Mouse (Mus musculus) forebrain, postnatal 0 days (tissue): ENCODE measurements around the gene Myo15b. TPM values are rescaled to one million over a fixed set of nuclear protein-coding genes. Genes with fewer than 3 reads are reported as not detected.

Source experiments
- ATAC-seq: fragments of 200-750 bp; cut with Nextera tagmentation; 2 replicates; pipeline ENCODE4 v1.8.0; 2017; ENCODE audit warnings: mild to moderate bottlenecking, moderate library complexity
- DNase-seq: peaks from one replicate; pipeline ENCODE4 v3.0.0-alpha.2; 2015
- H3K27ac ChIP-seq: fragments of 300-500 bp; sonication (generic); 2 replicates; pipeline ENCODE4 v1.5.1; 2014; ENCODE audit warnings: low read depth, mild to moderate bottlenecking, antibody characterized with exemption, low read length, moderate library complexity, mixed read lengths
- H3K27me3 ChIP-seq: fragments of 300-500 bp; sonication (generic); 2 replicates; pipeline ENCODE4 v1.6.1; 2014; ENCODE audit warnings: mild to moderate bottlenecking, low read length, mixed read lengths; ENCODE audit not compliant: insufficient read depth
- H3K36me3 ChIP-seq: fragments of 300-500 bp; sonication (generic); 2 replicates; pipeline ENCODE4 v1.6.1; 2014; ENCODE audit warnings: mild to moderate bottlenecking, moderate library complexity; ENCODE audit not compliant: insufficient read depth
- H3K4me1 ChIP-seq: fragments of 300-500 bp; sonication (generic); 2 replicates; pipeline ENCODE4 v1.6.1; 2014; ENCODE audit warnings: antibody characterized with exemption; ENCODE audit not compliant: insufficient read depth
- H3K4me2 ChIP-seq: fragments of 300-500 bp; sonication (generic); 2 replicates; pipeline ENCODE4 v1.6.1; 2014; ENCODE audit warnings: low read depth, mild to moderate bottlenecking, moderate library complexity
- H3K4me3 ChIP-seq: fragments of 300-500 bp; sonication (generic); 2 replicates; pipeline ENCODE4 v1.5.1; 2014; ENCODE audit warnings: low read depth, low read length, mixed read lengths
- H3K9ac ChIP-seq: fragments of 300-500 bp; sonication (generic); 2 replicates; pipeline ENCODE4 v1.6.1; 2014; ENCODE audit warnings: mild to moderate bottlenecking
- H3K9me3 ChIP-seq: fragments of 300-500 bp; sonication (generic); 2 replicates; pipeline ENCODE4 v1.6.1; 2016; ENCODE audit warnings: low read length
- CTCF ChIP-seq: sonication (generic); IDR thresholded peaks from 2 replicates; pipeline ENCODE4 v1.5.1; 2016; ENCODE audit warnings: antibody characterized with exemption, control low read depth, low read depth
- WGBS: fragments of 180-500 bp; shearing (Covaris S2); extraction: QIAGEN DNeasy Blood & Tissue Kit; methylation state at CpG from one replicate; pipeline ENCODE4 v1.1.7; 2014; 5-methylcytosine and 5-hydroxymethylcytosine counted together
- polyA plus RNA-seq: library from polyadenylated mRNA; unstranded; fragments of >200 nt; fragmentation: Nextera tagmentation; extraction: Ambion mirVana; gene quantifications from 2 replicates; pipeline ENCODE4 v1.2.1, GENCODE M21; 2015
- total RNA-seq: library from RNA; depleted of rRNA; stranded (reverse); fragments of >200 nt; gene quantifications from 2 replicates; pipeline ENCODE4 v1.2.3, GENCODE M21; 2014

Myo15b gene
- total and polyA plus RNA-seq, 2 experiments from 2014 or later: 0.01 TPM; not detected in 1

- H3K4me2 ChIP-seq: no peak overlapping the region
- no peaks in the 10 kb centered on the region for H3K9me3 ChIP-seq
- WGBS: 91% methylated on average over 9 of the region's 9 CpGs
- H3K36me3 ChIP-seq: no peaks in the 10 kb centered on the region
- no peak overlapping the region for H3K4me3 ChIP-seq
- no peak for TF ChIP-seq CTCF
- DNase-seq (no peak), ATAC-seq (no peak)
- H3K27ac ChIP-seq: no peak overlapping the region
- H3K4me1 ChIP-seq: no peaks in the 10 kb centered on the region
- H3K27me3 ChIP-seq: no peaks in the 10 kb centered on the region
- no peak overlapping the region for H3K9ac ChIP-seq
Observed at GRCm38 (mm10) chr11:115901338-115902161, 43.3 kb downstream of the Myo15b start.

- no peaks in the 10 kb centered on the region for H3K27me3 ChIP-seq
- H3K27ac ChIP-seq: no peak overlapping the region
- no peaks in the 10 kb centered on the region for H3K4me1 ChIP-seq
- WGBS: 84% methylated on average over 5 of the region's 5 CpGs
- H3K36me3 ChIP-seq: no peaks in the 10 kb centered on the region
- H3K9me3 ChIP-seq: no peaks in the 10 kb centered on the region
- no peak for DNase-seq
- H3K4me2 ChIP-seq: no peak overlapping the region
- no peak overlapping the region for H3K9ac ChIP-seq
- no peak overlapping the region for H3K4me3 ChIP-seq
- no peak for ATAC-seq
- no peak for TF ChIP-seq CTCF
Observed at GRCm38 (mm10) chr11:115902177-115902576, 44.0 kb downstream of the Myo15b start.

GRCm38 (mm10) chr11:115902831-115903230, 44.6 kb downstream of the Myo15b start:
- Histone ChIP-seq H3K27ac (no peak overlapping the region), H3K4me3 (no peak overlapping the region), H3K27me3 (no peaks in the 10 kb centered on the region), H3K9ac (no peak overlapping the region), H3K9me3 (no peaks in the 10 kb centered on the region), H3K4me1 (no peaks in the 10 kb centered on the region), H3K4me2 (no peak overlapping the region), H3K36me3 (no peaks in the 10 kb centered on the region)
- TF ChIP-seq CTCF: no peak
- 80% methylated on average over 1 of the region's 1 CpGs for WGBS
- ATAC-seq (no peak), DNase-seq (no peak)

DNA sequence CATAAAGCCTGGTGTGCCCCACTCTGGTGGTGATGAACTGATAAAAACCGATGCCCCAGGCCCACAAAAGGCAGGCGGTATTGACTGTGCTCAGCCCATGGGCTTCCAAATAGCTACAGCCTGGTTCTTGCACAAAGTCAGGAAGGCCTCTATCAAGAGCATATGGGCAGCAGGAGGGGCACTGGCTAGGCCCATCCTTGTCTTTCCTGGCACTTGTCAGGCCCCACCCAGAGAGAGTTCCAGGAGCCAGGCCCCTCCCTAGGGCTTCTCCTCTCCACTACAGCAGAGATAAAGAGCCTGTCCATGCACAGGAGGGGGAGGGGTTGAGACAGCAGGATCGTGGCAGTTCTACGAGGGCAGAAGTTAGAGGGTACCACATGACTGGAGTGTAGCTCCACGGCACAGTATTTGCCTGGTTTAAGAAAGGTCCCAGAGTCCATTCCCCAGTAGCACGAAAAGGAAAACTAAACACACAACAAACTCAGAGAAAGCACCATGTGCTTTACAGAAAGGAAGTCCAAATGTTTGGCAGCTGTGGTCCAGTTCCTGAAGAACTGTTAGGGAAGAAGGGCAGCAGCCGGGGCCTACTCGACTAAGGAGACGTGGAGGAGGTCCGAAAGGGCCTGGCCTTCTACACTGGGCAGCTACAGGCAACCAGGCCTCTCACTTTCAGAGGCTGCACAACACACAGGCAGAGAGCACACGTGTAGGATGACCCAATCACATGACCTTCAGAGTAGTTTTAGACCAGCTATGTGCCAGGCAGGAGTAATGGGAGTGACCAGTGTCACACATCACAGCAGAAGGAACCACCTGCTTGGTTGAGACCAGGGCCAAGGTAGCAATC, 45.4 kb downstream of the Myo15b start:
- Histone ChIP-seq H3K4me2 (no peak overlapping the region), H3K36me3 (0 out of 2 replicates have a peak, but pooled peaks cover under 1% of the 10 kb centered on the region), H3K4me3 (no peak overlapping the region), H3K27me3 (no peaks in the 10 kb centered on the region), H3K4me1 (no peaks in the 10 kb centered on the region), H3K27ac (no peak overlapping the region), H3K9ac (no peak overlapping the region), H3K9me3 (no peaks in the 10 kb centered on the region)
- WGBS: 89% methylated on average over 11 of the region's 11 CpGs
- ATAC-seq (no peak), DNase-seq (no peak)
- no peak for TF ChIP-seq CTCF

- no peak for TF ChIP-seq CTCF
- DNase-seq: no peak
- Histone ChIP-seq H3K4me1 (no peaks in the 10 kb centered on the region), H3K36me3 (0 out of 2 replicates have a peak, but pooled peaks cover 3% of the 10 kb centered on the region), H3K4me2 (no peak overlapping the region), H3K27me3 (no peaks in the 10 kb centered on the region), H3K9me3 (no peaks in the 10 kb centered on the region), H3K4me3 (no peak overlapping the region), H3K27ac (no peak overlapping the region), H3K9ac (no peak overlapping the region)
- ATAC-seq: no peak
- 87% methylated on average over 8 of the region's 8 CpGs for WGBS
Observed at GRCm38 (mm10) chr11:115904231-115904955, 46.2 kb downstream of the Myo15b start.

- Histone ChIP-seq H3K36me3 (0 out of 2 replicates have a peak, but pooled peaks cover 3% of the 10 kb centered on the region), H3K4me3 (no peak overlapping the region), H3K9me3 (no peaks in the 10 kb centered on the region), H3K27me3 (no peaks in the 10 kb centered on the region), H3K9ac (no peak overlapping the region), H3K4me2 (no peak overlapping the region), H3K4me1 (no peaks in the 10 kb centered on the region), H3K27ac (no peak overlapping the region)
- 57% methylated on average over 16 of the region's 16 CpGs for WGBS
- ATAC-seq (no peak), DNase-seq (no peak)
- TF ChIP-seq CTCF: no peak
Observed at GRCm38 (mm10) chr11:115904956-115905790, 47.0 kb downstream of the Myo15b start.
